Mouse (Mus musculus): Measurements from ENCODE around the gene Grin3b. TPM values are rescaled to one million over a fixed set of nuclear protein-coding genes. Genes with fewer than 3 reads are reported as not detected.

The Grin3b gene
- polyA plus RNA-seq (2017; shearing (Covaris generic)) = not detected

DNA sequence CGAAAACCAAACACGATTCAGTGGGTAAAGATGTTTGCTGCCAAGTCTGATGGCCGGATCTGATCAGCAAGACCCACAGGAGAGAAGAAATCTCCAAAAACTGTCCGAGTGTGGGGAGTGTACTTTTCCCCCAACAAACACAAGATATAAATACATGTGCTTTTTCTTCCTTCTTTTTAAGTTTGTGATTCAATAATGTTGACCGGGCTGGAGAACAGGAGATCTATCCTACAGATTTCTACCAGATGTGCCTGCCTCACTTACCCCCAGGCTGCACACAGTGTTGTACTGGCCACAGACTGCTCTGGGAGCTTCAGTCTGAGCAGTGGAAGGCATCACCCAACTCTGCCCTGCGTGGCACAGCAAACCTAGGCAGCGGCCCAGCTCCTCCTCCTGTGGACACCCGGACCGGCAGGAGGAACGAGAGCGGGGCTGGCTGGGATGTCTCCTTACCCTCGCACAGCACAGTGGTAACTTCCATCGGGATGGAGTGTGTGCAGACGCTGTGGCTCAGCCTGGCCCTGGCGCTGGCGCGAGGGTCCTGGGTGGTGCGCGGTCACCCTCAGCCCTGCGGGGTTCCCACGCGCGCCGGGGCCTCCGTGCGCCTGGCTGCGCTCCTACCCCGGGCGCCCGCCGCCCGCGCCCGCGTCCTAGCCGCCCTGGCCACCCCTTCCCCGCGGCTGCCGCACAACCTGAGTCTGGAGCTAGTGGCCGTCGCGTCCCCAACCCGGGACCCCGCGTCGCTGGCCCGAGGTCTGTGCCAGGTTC, at the start of gene Grin3b:
TSS of gene Grin3b (plus strand) at position 301 of the 768 bp plus-strand sequence.

DNA sequence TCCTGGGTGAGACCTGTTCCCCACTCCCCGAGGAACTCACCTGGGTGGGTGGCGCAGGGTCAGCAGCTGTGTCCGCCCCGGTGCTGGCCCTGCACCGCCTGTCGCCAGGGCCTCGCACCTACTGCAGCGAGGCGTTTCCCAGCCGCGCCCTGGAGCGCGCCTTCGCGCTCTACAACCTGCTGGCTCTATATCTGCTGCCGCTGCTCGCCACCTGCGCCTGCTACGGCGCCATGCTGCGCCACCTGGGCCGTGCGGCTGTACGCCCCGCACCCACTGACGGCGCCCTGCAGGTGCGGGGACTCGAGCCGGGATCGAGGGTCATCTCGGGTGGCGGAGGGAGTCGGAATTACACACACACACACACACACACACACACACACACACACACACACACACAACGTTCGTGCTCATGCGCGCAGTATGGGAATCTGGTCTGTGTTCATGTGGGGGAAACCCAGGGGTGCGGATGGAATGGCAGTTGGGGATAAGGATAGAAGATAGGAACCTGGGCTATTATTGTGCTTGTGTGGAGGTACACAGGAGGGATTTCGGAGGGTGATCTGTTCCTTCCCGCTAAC, 49.5 kb upstream of the Grin3b start, which contains the start of gene R3hdm4:
TSS of gene R3hdm4 (minus strand) at position 251 of the 578 bp plus-strand sequence.

GRCm38 (mm10) chr10:79926491-79927323, 43.8 kb upstream of the Grin3b start, which contains the start of gene Arid3a:
Gene Arid3a, plus strand, starts transcription at chr10:79927043.

GRCm38 (mm10) chr10:79959847-79960601, 10.5 kb upstream of the Grin3b start, which contains the start of gene Wdr18:
Gene Wdr18, plus strand, starts transcription at chr10:79960152.

GRCm38 (mm10) chr10:79984195-79984816, 13.8 kb downstream of the Grin3b start, which contains the start of gene Tmem259:
Gene Tmem259, minus strand, starts transcription at chr10:79984330.

GRCm38 (mm10) chr10:79988506-79989271, 18.2 kb downstream of the Grin3b start, which contains the start of gene Cnn2:
Gene Cnn2, plus strand, starts transcription at chr10:79988584.

DNA sequence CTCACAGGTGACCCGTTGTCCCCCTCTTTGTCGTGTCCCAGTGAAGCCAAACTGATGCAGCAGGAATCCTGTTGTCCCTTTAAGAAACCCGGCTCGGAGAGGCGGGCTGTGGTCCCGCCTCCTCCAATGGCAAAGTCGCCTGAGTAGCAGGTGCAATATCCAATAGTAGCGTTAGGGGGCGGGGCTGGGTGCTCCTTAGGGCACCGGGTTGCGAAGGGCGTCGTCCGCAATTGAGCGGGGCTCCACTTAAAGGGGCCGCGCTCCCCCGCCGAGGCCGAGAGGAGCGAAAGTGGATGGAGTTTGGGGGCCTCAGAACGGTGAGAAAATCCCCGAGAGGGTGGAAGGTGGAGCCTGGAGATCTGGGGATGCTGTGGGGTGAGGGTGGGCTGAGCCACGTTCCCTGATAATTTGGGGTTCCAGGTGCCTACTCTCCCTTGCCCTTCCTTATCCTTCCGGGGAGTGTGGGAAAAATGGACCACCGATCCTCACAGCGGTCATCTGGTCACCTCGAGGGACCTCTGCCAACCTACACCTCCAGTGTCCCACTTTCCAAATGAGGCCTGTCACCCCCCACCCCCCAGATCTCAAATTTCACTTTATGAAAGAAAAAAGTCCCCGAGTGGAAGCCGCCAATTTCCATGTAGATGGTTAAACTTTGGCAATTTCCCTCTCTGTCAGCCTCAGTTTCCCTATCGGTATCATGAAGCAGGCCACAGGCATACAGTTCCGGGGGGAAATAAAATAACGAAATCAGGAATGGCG, 25.9 kb downstream of the Grin3b start, which contains the start of gene Abca7:
TSS of gene Abca7 (plus strand) at position 223 of the 762 bp plus-strand sequence.

DNA sequence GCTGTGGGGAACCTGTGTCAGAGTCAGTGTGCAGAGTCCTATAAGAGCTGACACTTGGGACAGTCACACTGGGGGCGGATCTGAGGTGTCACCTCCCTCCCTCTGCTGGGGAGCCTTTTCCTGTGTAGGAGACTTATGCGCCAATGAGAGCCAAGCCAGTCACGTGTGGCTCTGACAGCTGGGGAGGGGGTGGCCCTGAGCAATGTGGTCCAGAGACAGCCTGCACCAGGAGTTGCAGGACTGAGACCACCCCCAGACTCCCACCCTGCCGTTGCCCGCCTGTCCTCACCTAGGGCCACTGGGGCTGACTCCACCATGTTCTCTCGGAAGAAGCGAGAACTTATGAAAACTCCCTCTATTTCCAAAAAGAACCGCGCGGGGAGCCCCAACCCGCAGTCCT, 46.0 kb downstream of the Grin3b start, which contains the start of gene Arhgap45:
TSS of gene Arhgap45 (plus strand) at position 143 of the 400 bp plus-strand sequence.

Other genes with a start within 250 kb of the Grin3b start
- 58.1 TPM for gene Polrmt, start 224.1 kb upstream of the Grin3b start, polyA plus RNA-seq (2017; shearing (Covaris generic))
- not detected for gene Fgf22, start 215.6 kb upstream of the Grin3b start, polyA plus RNA-seq (2017; shearing (Covaris generic))
- gene Rnf126, start 203.8 kb upstream of the Grin3b start, polyA plus RNA-seq (2017; shearing (Covaris generic)) = 8.7 TPM
- gene Fstl3, start 193.4 kb upstream of the Grin3b start, polyA plus RNA-seq (2017; shearing (Covaris generic)) = 0.68 TPM
- gene Prss57, start 179.8 kb upstream of the Grin3b start, polyA plus RNA-seq (2017; shearing (Covaris generic)) = not detected
- gene Palm, start 177.1 kb upstream of the Grin3b start, polyA plus RNA-seq (2017; shearing (Covaris generic)) = 0.30 TPM
- not detected for gene Misp, start 149.7 kb upstream of the Grin3b start, polyA plus RNA-seq (2017; shearing (Covaris generic))
- gene Ptbp1, start 116.3 kb upstream of the Grin3b start, polyA plus RNA-seq (2017; shearing (Covaris generic)) = 375 TPM
- gene Prtn3, start 96.2 kb upstream of the Grin3b start, polyA plus RNA-seq (2017; shearing (Covaris generic)) = not detected
- 4.9 TPM for gene Plppr3, start 96.1 kb upstream of the Grin3b start, polyA plus RNA-seq (2017; shearing (Covaris generic))
- not detected for gene Elane, start 84.5 kb upstream of the Grin3b start, polyA plus RNA-seq (2017; shearing (Covaris generic))
- not detected for gene Cfd, start 79.9 kb upstream of the Grin3b start, polyA plus RNA-seq (2017; shearing (Covaris generic))
- 31.2 TPM for gene Med16, start 61.8 kb upstream of the Grin3b start, polyA plus RNA-seq (2017; shearing (Covaris generic))
- gene Gm26602, start 59.9 kb upstream of the Grin3b start, polyA plus RNA-seq (2017; shearing (Covaris generic)) = 11.2 TPM
- 0.39 TPM for gene Kiss1r, start 53.7 kb upstream of the Grin3b start, polyA plus RNA-seq (2017; shearing (Covaris generic))
- gene R3hdm4, start 49.5 kb upstream of the Grin3b start, polyA plus RNA-seq (2017; shearing (Covaris generic)) = 217 TPM
- gene Arid3a, start 43.7 kb upstream of the Grin3b start, polyA plus RNA-seq (2017; shearing (Covaris generic)) = 9.9 TPM
- 83.7 TPM for gene Wdr18, start 10.6 kb upstream of the Grin3b start, polyA plus RNA-seq (2017; shearing (Covaris generic))
- 5.5 TPM for gene Tmem259, start 13.6 kb downstream of the Grin3b start, polyA plus RNA-seq (2017; shearing (Covaris generic))
- gene Cnn2, start 17.9 kb downstream of the Grin3b start, polyA plus RNA-seq (2017; shearing (Covaris generic)) = 1,187 TPM
- gene Abca7, start 25.8 kb downstream of the Grin3b start, polyA plus RNA-seq (2017; shearing (Covaris generic)) = 71.9 TPM
- 974 TPM for gene Arhgap45, start 45.9 kb downstream of the Grin3b start, polyA plus RNA-seq (2017; shearing (Covaris generic))
- 210 TPM for gene Polr2e, start 69.1 kb downstream of the Grin3b start, polyA plus RNA-seq (2017; shearing (Covaris generic))
- gene Gpx4, start 76.5 kb downstream of the Grin3b start, polyA plus RNA-seq (2017; shearing (Covaris generic)) = 569 TPM
- 84.3 TPM for gene Sbno2, start 134.9 kb downstream of the Grin3b start, polyA plus RNA-seq (2017; shearing (Covaris generic))
- gene Stk11, start 145.1 kb downstream of the Grin3b start, polyA plus RNA-seq (2017; shearing (Covaris generic)) = 11.9 TPM
- gene Atp5d, start 167.9 kb downstream of the Grin3b start, polyA plus RNA-seq (2017; shearing (Covaris generic)) = 434 TPM
- 2.9 TPM for gene Cbarp, start 170.1 kb downstream of the Grin3b start, polyA plus RNA-seq (2017; shearing (Covaris generic))
- gene Midn, start 177.6 kb downstream of the Grin3b start, polyA plus RNA-seq (2017; shearing (Covaris generic)) = 1.7 TPM
- gene Cirbp, start 195.3 kb downstream of the Grin3b start, polyA plus RNA-seq (2017; shearing (Covaris generic)) = 199 TPM
- 21.6 TPM for gene 1600002K03Rik, start 202.2 kb downstream of the Grin3b start, polyA plus RNA-seq (2017; shearing (Covaris generic))
- 0.22 TPM for gene Efna2, start 208.8 kb downstream of the Grin3b start, polyA plus RNA-seq (2017; shearing (Covaris generic))